Mouse (Mus musculus): Measurements from ENCODE around the gene Yars.

GRCm38 (mm10) chr4:129234488-129234887 lies 44.9 kb downstream of the Yars start:
- TF ChIP-seq POLR2A (IDR thresholded peaks at IDR 0.05; ENCODE audit: low read depth, low read length) = no peak
- no peak for TF ChIP-seq CTCF (conservative IDR thresholded peaks at IDR 0.05; ENCODE audit: insufficient read depth, insufficient read length, low read depth, low read length)

Data from kidney, adult 2 months (tissue).